ENCODE assay signal across 9 mouse cellular contexts in genomic region chr1:59902634-59903033, GRCm38 (mm10). TPM values are rescaled to one million over a fixed set of nuclear protein-coding genes. Genes with fewer than 3 reads are reported as not detected.
A peak's percentile ranks its signal among the peaks of the same experiment; 100 is the strongest.
DNase-seq lines count a peak whose midpoint lies in the region; ATAC-seq and TF ChIP-seq lines count a peak whose summit lies in the region.
"Had no signal": no experiment of that assay in that cellular context is flagged by ENCODE, and none has a peak within 500 bp of the region (broad histone marks: within the 10 kb centered on the region; RNA-seq: fewer than 3 reads in every experiment).

No protein-coding gene starts in this region.

- no peak for DNase-seq in gastrocnemius, adult 2 months
- DNase-seq in gastrocnemius, postnatal 36 days, result no peak
- DNase-seq in heart, adult 8-10 months (ENCODE audit: low spot score), result peak; percentile 79
- DNase-seq in heart, postnatal 4 days, result peak; percentile 16
- DNase-seq in layer of hippocampus, postnatal 36 days, result no peak
- DNase-seq in right cerebral cortex, postnatal 4 days, result no peak
- no peak for DNase-seq in frontal cortex, postnatal 36 days (ENCODE audit: low spot score in 2 of 2)
- DNase-seq: cerebellum, postnatal 25 days had no signal

- H3K4me3 ChIP-seq in gastrocnemius, adult 2 months, result no peak overlapping the region
- no peak overlapping the region for H3K4me3 ChIP-seq in lung, embryonic 16.5 days (ENCODE audit: low read length)

- H3K4me2 ChIP-seq in lung, embryonic 16.5 days (ENCODE audit: low read depth, low read length), result no peak overlapping the region

- no peaks in the 10 kb centered on the region for H3K36me3 ChIP-seq in lung, embryonic 16.5 days (ENCODE audit: control insufficient read depth, insufficient read depth, low read length)

- intact Hi-C loops in gastrocnemius, adult 2 months (cut with DNase I), result no loop called here
- intact Hi-C loops in gastrocnemius, postnatal 36 days (cut with DNase I), result no loop called here

- no peaks in the 10 kb centered on the region for H3K4me1 ChIP-seq in lung, embryonic 16.5 days (replicated peaks; ENCODE audit: control insufficient read depth, insufficient read depth, low read length)

- no peaks in the 10 kb centered on the region for H3K9me3 ChIP-seq in lung, embryonic 16.5 days (ENCODE audit: control insufficient read depth, low read length)

- 17% methylated on average over 3 of the region's 3 CpGs for WGBS in lung, embryonic 16.5 days

- no peaks in the 10 kb centered on the region for H3K27me3 ChIP-seq in lung, embryonic 16.5 days (ENCODE audit: control insufficient read depth, insufficient read depth, low read depth, low read length)

- peak; percentile 89 for ATAC-seq in lung, embryonic 16.5 days (ENCODE audit: low read depth)

- TF ChIP-seq CTCF in gastrocnemius, adult 2 months (IDR thresholded peaks at IDR 0.05), result no peak

- peak overlapping the region; percentile 70 for H3K27ac ChIP-seq in gastrocnemius, adult 2 months
- H3K27ac ChIP-seq in lung, embryonic 16.5 days (ENCODE audit: low read length), result peak overlapping the region; percentile 74; the same call in 1 of the 2 replicates

- H3K9ac ChIP-seq in lung, embryonic 16.5 days (ENCODE audit: low read length), result no peak overlapping the region

RNA-seq across cellular contexts. Expression of gene Fam117b, which starts 10.2 kb away (rescaled TPM):
- total RNA-seq in gastrocnemius, adult 2 months (2021), result 1 to 10 TPM; 4.4 to 9.3 TPM
- 1 to 10 TPM; 4.2 to 5.5 TPM for total RNA-seq in gastrocnemius, postnatal 36 days (2021)
- 10 to 100 TPM; 12.8 to 16.0 (median 15.8) TPM for total RNA-seq in heart, adult 8-10 months (2022)
- total RNA-seq in heart, postnatal 4 days (2021), result 10 to 100 TPM; 12.1 to 13.1 TPM
- polyA plus RNA-seq in lung, embryonic 16.5 days (2015; fragmentation: Nextera tagmentation; extraction: Ambion mirVana), result 8.4 and 8.9 TPM in 2 replicates
- total RNA-seq in layer of hippocampus, postnatal 36 days (2021), result 10 to 100 TPM; 57.4 to 58.5 TPM

Comparison
In these comparisons a context has a peak if more than half of its experiments do, and no peak if none do; other contexts are left out.
1. DNase-seq: peak in heart, adult 8-10 months (single experiment) and heart, postnatal 4 days (single experiment); none in gastrocnemius, adult 2 months (single experiment), gastrocnemius, postnatal 36 days (0 of 2), layer of hippocampus, postnatal 36 days (0 of 2), right cerebral cortex, postnatal 4 days (single experiment) and frontal cortex, postnatal 36 days (0 of 2).